Mouse (Mus musculus) liver, adult (tissue): ENCODE data around the gene Il2rg.

Experiments
- GATA4 ChIP-seq: IDR thresholded peaks from 2 replicates; pipeline ENCODE4 v1.6.1; 2014; ENCODE audit warnings: mild to moderate bottlenecking, low read length; ENCODE audit not compliant: insufficient replicate concordance

Gene Il2rg

DNA sequence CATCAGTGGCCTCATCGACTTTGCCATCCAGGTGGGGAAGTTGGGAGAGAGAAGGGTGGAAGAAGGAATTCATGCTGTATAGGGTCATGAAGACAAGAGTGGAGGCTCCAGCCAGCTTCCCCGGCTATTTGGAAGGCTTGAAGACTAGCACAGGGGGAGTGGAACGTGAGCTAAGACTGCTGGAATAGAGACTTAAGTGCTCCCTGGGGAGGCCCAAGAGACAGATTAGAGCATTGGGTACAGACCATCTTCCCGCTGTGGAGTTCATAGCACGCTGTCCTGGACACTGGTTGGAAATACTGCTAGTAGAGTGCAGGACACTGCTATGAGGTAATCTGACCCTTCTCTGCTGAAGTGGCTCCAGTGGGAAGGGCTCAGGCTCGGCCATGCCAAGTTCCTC lies 14.8 kb upstream of the Il2rg start:
- TF ChIP-seq GATA4: no peak

DNA sequence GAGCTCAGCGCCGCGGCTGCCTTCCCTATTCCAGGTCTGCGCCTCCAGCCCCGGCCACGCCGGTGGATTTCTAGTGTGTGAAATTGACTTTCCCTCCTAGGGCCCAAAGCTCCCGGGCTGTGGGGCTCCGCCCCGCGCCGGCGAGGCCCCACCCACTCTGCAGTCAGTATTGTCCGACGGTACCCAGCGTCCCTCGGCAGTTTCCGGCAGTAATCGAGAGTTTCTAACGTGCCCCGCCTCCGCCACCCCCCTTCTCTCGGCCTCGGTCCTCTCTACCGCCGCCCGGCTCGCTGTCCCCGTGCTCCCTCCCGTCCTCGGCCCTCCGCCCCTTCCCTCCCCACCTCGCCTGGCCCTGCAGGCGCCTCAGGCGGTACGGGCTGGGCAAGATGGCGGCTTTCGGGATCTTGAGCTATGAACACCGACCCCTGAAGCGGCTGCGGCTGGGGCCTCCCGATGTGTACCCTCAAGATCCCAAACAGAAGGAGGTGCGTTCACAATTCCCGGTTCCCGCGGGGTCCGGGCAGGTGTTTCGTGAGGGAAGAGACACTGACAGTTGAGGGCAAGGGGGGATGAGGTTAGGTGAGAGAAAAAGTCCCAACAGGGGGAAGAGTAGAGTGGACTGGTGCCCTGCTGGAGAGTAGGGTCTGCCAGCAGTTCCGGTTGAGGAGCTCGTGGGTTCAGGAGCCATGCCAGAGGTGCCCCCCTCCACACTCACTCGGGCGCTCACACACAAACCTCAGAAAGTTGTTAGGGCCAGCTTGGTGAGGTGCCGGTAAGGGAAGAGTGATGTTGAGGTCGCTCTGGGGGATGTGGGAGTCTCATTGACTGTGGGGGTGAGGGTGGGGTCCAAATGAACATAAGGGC lies 6.1 kb upstream of the Il2rg start, which contains the start of gene Med12:
TSS of gene Med12 (plus strand) at position 156 of the 864 bp plus-strand sequence.
- peak; percentile 45; the same call in 1 of the 2 replicates for TF ChIP-seq GATA4

DNA sequence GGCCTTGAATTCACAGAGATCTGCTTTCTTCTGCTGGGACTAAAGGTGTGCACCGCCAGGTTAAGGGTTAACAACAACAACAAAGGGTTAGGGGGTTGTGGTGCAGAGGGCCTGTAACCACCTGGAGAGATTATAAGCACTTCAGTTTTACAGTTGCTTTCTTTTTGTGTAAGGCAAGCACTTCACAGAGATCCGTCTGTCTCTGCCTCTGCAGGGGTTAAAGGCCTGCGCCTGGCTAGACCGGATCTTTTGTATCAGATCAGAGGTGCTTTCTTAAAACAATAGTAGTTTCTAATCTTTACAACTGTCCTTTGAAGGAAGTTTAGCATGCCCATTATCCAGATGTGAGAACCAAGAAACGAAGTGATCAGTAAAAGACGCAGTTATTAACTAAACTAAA lies 5.4 kb upstream of the Il2rg start:
- no peak for TF ChIP-seq GATA4

DNA sequence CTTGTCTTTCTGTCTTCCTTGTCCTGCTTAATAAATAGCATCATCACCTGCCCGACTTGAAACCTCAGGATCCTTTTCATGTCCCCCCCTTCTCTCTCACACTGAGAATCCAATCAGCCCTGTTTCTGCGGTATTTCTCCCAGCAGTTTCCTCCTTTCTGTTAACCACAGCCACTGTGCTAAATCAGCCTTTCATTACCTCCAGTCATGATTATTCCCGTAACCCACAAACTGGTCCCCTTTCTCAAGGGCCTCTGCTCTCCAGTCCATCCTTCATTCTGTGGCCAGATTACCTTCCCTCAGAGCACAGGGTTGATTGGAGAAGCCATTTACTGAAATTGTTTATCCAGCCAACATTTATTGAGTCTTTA lies 685 bp upstream of the Il2rg start, which contains the start of gene Gm20489:
TSS of gene Gm20489 (minus strand) at position 269 of the 370 bp plus-strand sequence.
- TF ChIP-seq GATA4: no peak

DNA sequence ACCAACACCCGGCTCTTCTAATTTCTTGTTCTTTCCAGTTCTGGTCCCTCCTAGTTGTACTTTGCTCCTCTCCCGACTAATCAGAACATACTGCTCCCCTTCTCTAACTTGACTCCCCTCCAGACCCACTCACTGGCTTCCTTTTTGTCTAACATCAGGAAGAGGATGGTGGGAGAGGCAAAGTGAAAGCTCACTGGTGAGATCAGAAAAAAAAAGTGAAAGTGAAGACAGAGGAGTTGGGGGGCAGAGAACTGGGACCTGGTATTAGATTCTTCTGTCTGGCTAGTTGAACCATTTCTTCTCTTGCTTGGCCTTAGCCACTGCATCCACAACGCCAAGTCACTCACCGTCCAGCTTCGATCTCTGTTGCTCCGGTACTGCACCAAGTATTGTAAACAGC lies 1.4 kb downstream of the Il2rg start:
- TF ChIP-seq GATA4: no peak

DNA sequence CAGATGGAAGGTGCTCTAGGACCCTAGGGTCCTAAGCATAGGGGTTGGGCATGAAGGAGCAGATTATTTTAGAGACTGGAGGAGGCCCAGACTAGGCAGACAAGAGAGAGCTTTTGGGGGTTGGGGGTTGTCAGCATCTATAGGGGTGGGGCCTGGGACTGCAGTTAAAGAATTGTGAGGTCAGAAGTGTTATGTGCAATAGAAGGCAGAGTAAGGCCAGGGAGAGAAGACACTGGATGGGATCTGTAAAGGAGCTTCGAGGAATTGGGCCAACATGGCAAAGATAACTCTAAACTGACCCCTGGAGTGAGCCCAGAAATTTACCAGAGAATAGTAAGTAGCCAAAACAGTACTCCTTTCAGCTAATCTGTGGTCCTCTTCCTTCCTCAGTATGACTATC lies 4.2 kb downstream of the Il2rg start, which contains the start of gene Gm614:
TSS of gene Gm614 (minus strand) at position 101 of the 400 bp plus-strand sequence.
- no peak for TF ChIP-seq GATA4

DNA sequence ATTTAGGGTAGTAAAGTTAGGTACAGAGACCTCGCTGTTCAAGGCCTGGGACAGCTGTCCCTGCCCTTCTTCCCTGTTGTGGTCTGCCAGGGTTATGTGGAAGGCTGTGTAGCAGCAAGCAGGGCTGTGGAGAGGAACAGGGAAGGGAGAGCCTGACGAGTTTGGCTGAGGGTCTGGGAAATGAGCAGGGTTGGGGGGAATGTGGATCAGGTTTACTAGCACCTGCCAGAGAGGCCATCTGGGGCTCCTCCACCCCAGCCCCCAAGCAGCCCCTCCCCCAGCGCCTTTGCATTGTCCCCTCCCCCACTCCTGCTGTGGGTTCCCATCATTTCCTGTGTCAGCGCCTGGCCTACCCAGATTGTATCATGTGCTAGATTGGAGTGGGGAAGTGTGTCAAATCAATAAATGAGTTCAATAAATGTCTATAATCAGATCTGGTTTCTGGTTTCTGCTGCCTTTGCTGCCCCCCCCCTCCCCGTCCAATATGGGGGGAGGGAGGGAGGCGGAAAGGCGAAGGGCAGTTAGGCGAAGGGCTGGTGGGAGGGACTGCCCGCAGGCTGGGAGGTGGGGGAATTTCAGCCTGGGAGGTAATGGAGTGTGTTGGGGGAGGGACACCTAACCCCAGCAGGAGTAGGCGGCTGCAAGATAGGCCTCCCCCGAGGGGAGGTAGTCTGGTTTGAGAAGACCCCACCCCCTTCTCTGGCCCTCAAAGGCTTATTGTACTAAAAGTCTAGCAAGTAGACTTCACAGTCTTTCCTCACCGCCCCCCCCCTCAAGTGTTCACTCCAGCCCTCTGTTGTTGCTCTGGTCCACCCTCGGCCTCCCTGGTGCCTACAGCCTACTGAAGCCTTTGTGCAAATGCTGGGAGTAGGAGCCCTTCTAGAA lies 7.4 kb downstream of the Il2rg start:
- no peak for TF ChIP-seq GATA4

DNA sequence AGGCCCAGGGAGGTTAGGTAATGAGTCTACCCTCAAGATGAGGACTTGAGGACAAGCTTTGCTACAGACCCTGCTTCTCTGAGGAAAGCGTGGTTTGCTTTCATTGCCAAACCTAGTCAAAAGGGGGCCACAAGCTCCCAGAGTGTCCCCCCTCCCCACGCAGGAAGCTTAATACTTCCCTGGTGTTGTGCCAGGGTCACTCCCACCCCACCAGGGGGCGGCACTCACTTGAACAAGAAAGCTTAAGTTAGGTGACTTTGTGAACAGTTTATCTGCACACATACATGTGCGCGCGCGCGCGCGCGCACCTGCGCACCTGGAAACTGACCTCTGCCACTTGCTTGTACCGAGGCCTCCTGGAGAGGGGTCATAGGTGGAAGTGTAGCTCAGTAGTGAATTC lies 11.5 kb downstream of the Il2rg start:
- no peak for TF ChIP-seq GATA4

DNA sequence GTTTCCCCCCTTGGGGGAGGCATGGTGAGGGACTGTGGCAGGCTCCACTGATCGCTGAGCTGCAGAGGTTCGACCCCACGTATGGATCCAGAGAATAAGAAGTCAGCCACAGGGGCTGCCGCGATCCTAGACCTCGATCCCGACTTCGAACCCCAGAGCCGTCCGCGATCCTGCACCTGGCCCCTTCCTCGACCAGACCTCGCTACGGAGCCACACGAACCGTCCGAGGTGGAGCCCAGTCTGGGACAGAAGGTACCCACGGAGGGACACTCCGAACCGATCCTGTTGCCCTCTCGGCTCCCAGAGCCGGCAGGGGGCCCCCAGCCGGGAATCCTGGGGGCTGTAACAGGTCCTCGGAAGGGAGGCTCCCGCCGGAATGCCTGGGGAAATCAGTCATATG lies 13.3 kb downstream of the Il2rg start:
- TF ChIP-seq GATA4: no peak

DNA sequence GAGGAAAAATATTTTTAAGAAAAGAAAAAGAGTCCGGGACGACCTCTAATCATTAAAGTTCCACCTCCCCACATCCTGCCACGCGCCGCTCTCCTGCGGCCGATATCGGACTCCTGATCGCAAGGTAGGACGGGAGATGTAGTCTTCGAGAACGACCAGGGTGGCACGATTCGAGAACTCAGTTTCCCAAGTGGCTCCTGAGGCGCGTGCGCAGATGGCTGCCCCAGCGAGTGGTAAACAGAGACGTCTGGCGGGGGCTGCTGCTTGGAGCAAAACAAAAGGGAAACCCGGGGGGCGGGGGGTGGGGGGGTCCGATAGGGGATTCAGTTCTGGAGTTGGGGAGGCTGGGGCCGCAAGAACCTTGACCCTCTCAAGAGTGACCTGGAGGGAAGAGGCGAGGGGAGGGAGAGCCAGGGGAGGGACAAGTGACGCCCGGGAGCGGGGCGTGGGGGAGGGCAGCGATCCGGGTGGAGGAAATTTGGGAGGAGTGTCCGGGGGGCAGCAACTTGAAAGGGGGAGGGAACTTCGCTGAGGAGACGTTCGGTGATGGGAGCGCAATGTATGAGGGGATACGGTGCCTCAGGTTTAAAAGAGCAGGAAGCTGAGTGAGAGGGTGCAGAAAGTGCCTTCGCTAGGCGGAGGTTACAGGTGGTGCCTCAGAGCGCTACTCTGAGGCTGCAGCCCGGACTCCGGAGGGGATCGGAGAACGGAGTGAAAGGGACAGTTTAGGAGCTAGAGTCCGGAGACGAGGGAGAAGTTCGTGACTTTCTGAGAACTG lies 13.9 kb downstream of the Il2rg start, which contains the start of gene Foxo4:
TSS of gene Foxo4 (plus strand) at position 577 of the 778 bp plus-strand sequence.
- peak; percentile 73; the same call in 1 of the 2 replicates for TF ChIP-seq GATA4

DNA sequence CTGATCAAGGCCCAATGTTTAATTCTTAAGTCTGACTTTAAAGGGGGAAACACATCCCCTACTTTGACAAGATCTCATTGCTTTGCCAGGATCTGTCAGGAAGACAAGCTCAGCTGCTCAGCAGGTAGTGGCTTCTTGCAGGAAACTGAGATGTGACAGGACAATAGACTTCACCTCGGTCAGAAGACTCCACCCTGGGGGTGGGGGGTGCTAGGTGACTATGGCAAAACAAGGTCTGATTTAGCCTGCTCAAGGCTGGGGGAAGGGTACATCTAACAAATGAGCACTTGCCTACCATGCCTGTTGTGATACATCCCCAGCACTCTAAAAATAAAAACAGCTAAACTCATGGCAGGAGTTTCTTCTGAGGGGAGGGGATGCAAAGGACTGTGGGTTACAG lies 23.0 kb downstream of the Il2rg start:
- no peak for TF ChIP-seq GATA4

DNA sequence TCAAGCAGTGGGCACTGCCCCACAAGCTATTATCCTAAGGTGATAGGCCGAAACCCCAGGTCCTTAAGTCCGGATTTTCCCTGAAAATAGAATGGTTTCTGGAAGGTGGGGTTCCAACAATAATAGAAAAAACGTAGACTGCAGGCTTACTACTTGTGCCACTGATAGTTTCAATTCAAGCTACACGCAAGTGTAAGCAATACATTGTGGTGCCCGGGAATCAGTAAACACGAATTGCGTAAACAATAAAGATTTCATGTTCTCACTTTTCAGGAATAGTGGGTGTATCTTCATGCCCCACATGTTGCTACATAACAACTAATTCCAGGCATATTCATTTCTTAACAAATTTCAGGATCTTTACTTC lies 45.3 kb downstream of the Il2rg start:
- no peak for TF ChIP-seq GATA4

DNA sequence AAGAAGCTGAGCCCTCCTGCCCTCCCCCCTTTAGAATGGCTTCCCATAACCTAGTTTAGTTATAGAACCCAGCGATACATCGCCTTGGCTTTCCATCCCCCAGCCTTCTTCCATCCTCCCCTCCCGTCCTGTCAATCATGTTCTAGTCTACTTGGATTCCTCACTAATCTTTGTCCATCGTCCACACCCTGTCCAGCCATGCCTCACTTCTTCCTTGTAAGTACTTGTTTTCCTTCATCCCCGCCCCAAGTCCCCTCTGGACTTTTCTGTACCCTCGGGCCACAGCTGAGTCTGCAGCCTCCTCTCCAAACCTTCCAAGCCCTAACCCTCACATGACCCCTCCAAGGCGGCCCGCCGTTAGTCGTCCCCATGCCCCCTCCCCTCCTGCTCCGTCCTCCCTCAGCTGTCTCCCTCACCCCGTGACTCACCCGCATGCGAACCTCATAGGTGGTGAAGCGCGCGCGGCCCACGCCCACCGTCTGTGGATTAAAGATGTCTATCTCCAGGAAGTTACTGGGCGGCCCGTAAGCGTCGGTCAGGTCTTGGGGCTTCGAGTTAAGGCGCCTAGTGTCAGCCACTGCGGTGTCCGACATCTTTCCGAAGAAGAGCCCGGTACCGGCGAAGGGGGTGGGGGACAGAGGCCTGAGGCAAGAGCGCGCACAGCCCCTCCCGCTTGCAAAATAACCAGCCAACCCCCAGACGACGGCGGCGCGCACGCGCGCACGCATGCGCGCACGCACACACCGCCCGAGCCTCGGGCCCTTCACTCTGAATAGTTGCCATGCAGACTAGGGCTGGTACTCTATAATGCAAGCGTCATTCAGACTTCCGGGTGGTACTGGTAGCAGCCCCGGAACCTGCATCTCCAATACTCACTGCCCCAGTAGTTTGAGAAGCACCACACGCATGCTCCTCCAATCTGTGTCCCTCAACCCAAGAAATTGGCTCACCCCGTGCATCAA lies 45.9 kb downstream of the Il2rg start, which contains the start of gene Snx12:
TSS of gene Snx12 (minus strand) at position 730 of the 962 bp plus-strand sequence.
- TF ChIP-seq GATA4: peak; percentile 28; the same call in 1 of the 2 replicates
